Mouse (Mus musculus): ENCODE data around the gene Atxn1.

GRCm38 (mm10) chr13:45915921-45916320, 48.9 kb downstream of the Atxn1 start:
- no peak for TF ChIP-seq POLR2A (IDR thresholded peaks at IDR 0.05; ENCODE audit: insufficient read length, low read depth)
- no peak for TF ChIP-seq E2F4 (IDR thresholded peaks at IDR 0.05; ENCODE audit: insufficient read depth)
- no peak for TF ChIP-seq MAX (IDR thresholded peaks at IDR 0.05; ENCODE audit: low read depth)

All from myocyte (in vitro differentiated cells).